Mouse (Mus musculus) embryonic fibroblast, embryonic 13.5 days (primary cell): ENCODE data around the gene Itih4.

ENCODE experiments used
- CTCF ChIP-seq: IDR thresholded peaks from 2 replicates; pipeline ENCODE4 v1.5.1; 2011; ENCODE audit warnings: mild to moderate bottlenecking, control low read depth, low read length, moderate library complexity, borderline replicate concordance; ENCODE audit not compliant: insufficient read depth
- POLR2A ChIP-seq: IDR thresholded peaks from 2 replicates; pipeline ENCODE4 v1.6.1; 2011; ENCODE audit warnings: low read depth, mild to moderate bottlenecking, control low read depth, low read length, moderate library complexity

DNA sequence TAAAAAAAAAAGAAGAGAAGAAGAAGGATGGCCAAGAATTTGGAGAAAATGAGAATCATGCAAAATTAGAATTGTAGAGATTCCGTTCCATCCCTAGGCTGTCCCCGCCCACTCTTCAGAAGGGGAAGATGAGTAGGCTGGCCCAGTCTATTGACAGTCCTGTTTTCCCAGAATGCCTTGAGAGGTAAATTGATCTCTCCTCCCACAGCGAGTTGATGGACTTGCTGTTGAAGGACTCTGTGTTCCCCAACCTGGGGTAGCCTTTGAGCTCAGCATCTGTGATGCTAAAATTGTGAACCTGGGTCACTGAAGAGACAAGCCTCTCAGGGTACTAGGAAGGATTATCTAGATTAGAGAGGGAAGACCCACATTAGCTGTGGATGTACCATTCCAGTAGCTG is 39.2 kb downstream of the Itih4 start:
- TF ChIP-seq POLR2A (no peak), CTCF (no peak)
